9 mouse cellular contexts compared by ENCODE assay signal in the genomic region with DNA sequence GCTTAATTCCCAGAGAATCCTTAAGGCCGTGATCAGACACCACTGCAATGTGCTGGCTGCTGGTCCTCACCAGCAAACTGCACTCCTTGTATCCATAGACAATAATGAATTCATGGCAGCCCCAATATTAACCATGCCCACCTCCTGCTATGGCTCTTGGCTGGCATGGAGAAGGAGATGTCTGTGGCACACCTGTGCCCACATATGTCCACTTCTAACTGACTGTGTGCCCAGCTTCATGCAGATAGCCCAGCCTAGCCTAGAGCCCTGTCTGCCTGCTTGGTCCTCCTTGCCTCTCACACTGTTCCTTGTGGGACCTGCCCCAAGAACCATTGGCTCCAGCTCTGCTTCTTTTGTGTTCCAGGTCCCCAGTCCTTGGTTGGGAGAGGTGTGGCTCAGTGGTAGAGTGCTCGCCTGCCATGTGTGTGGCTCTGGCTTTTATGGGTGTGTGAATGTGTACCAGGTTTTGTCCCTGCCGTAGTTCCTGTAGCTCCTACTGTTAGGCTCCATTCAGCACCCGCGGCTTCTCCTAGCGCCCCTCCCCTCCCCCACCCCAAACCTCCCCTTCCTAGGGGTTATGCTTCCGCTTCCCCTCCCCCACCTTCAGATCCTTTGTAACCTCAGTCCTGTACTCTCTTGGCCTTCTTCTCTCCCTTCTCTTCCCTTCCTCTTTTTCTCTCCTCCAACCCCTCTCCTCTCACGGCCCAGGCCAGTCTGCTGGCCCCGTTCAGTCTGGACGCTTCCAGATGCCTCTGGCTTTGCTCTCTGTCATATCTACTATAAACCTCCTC. TPM values are rescaled to one million over a fixed set of nuclear protein-coding genes. Genes with fewer than 3 reads are reported as not detected.
DNase-seq lines count a peak whose midpoint lies in the region; ATAC-seq and TF ChIP-seq lines count a peak whose summit lies in the region.
"Had no signal": no experiment of that assay in that cellular context is flagged by ENCODE, and none has a peak within 500 bp of the region (broad histone marks: within the 10 kb centered on the region; RNA-seq: fewer than 3 reads in every experiment).

No protein-coding gene starts in this region.

- no peaks in the 10 kb centered on the region for H3K27me3 ChIP-seq in kidney, postnatal 0 days (ENCODE audit: insufficient read depth, low read length)

- ATAC-seq in kidney, postnatal 0 days (replicated peaks; ENCODE audit: low FRiP score, low read depth), result no peak
- ATAC-seq: midbrain, embryonic 16.5 days had no signal

- peak overlapping the region; percentile 72; the same call in 1 of the 2 replicates for H3K27ac ChIP-seq in kidney, postnatal 0 days
- peak overlapping the region; percentile 77 for H3K27ac ChIP-seq in bone marrow, adult 2 months (ENCODE audit: control insufficient read depth, insufficient read depth, low read depth, low read length, poor library complexity)
- H3K27ac ChIP-seq in embryonic fibroblast, embryonic 13.5 days (ENCODE audit: insufficient read depth, low read length), result peak overlapping the region; percentile 96

- H3K36me3 ChIP-seq in kidney, postnatal 0 days (ENCODE audit: insufficient read depth, low read length), result no peaks in the 10 kb centered on the region

- no peak for DNase-seq in kidney, postnatal 0 days (ENCODE audit: low spot score)
- DNase-seq in kidney, postnatal 10 days, result no peak
- peak; percentile 49 for DNase-seq in naive thymus-derived CD4-positive, alpha-beta T cell, adult 2 months (ENCODE audit: low read depth)
- DNase-seq in frontal cortex, postnatal 25 days (ENCODE audit: low spot score in 2 of 2), result no peak
- DNase-seq in frontal cortex, postnatal 10 days (ENCODE audit: low spot score in 2 of 2), result no peak
- DNase-seq in layer of hippocampus, adult 8-10 months (ENCODE audit: low spot score in 2 of 2), result no peak

- WGBS in kidney, postnatal 0 days, result 46% methylated on average over 10 of the region's 10 CpGs
- 15% methylated on average over 10 of the region's 10 CpGs for WGBS in bone marrow, adult 2 months

- no peak for TF ChIP-seq CTCF in kidney, postnatal 0 days (IDR thresholded peaks at IDR 0.05; ENCODE audit: low read depth)
- TF ChIP-seq CTCF in bone marrow, adult 2 months (IDR thresholded peaks at IDR 0.05; ENCODE audit: control insufficient read depth, insufficient read depth, low read length), result no peak
- no peak for TF ChIP-seq CTCF in embryonic fibroblast, embryonic 13.5 days (IDR thresholded peaks at IDR 0.05; ENCODE audit: borderline replicate concordance, insufficient read depth, low read length)

- H3K9ac ChIP-seq in kidney, postnatal 0 days (ENCODE audit: low read depth, low read length), result no peak overlapping the region

- no peak overlapping the region for H3K4me3 ChIP-seq in kidney, postnatal 0 days (replicated peaks; ENCODE audit: low read depth, low read length)
- H3K4me3 ChIP-seq in bone marrow, adult 2 months (replicated peaks; ENCODE audit: control insufficient read depth, low read depth, low read length), result no peak overlapping the region
- H3K4me3 ChIP-seq in embryonic fibroblast, embryonic 13.5 days (ENCODE audit: insufficient read depth, low read length), result no peak overlapping the region

- H3K4me1 ChIP-seq in kidney, postnatal 0 days (replicated peaks; ENCODE audit: insufficient read depth, low read length), result no peaks in the 10 kb centered on the region; the same call in 1 of the 2 replicates
- H3K4me1 ChIP-seq in bone marrow, adult 2 months (ENCODE audit: control insufficient read depth, insufficient read depth, low read length), result peaks cover 15% of the 10 kb centered on the region
- peaks cover 19% of the 10 kb centered on the region for H3K4me1 ChIP-seq in embryonic fibroblast, embryonic 13.5 days (ENCODE audit: control insufficient read depth, insufficient read depth, low read length)

- H3K4me2 ChIP-seq in kidney, postnatal 0 days (ENCODE audit: low read length), result no peak overlapping the region

- TF ChIP-seq POLR2A in bone marrow, adult 2 months (IDR thresholded peaks at IDR 0.05; ENCODE audit: borderline replicate concordance, control insufficient read depth, low read depth, low read length), result no peak
- no peak for TF ChIP-seq POLR2A in embryonic fibroblast, embryonic 13.5 days (IDR thresholded peaks at IDR 0.05; ENCODE audit: low read depth, low read length)

- H3K9me3 ChIP-seq in kidney, postnatal 0 days (replicated peaks; ENCODE audit: low read length), result no peaks in the 10 kb centered on the region

RNA-seq across cellular contexts. Expression of a gene that starts 6.3 kb away (rescaled TPM):
- 12.5 and 14.9 TPM in 2 replicates for polyA plus RNA-seq in kidney, postnatal 0 days (2015; fragmentation: Nextera tagmentation; extraction: Ambion mirVana)
- 21.6 and 49.3 TPM in 2 replicates for polyA plus RNA-seq in bone marrow, adult 2 months (2011; ENCODE audit: insufficient read depth, insufficient read length, low replicate concordance, missing spikeins)
- polyA plus RNA-seq in embryonic fibroblast, embryonic 13.5 days (2011; ENCODE audit: insufficient read length, low read depth, missing spikeins), result 146 and 158 TPM in 2 replicates
- 1 to 10 TPM; 4.6 to 7.0 (median 4.9) TPM for total RNA-seq in layer of hippocampus, adult 8-10 months (2022)

RNA-seq across cellular contexts. Expression of a gene that starts 10.4 kb away (rescaled TPM):
- 21.2 and 24.7 TPM in 2 replicates for polyA plus RNA-seq in kidney, postnatal 0 days (2015; fragmentation: Nextera tagmentation; extraction: Ambion mirVana)
- 62.8 and 68.5 TPM in 2 replicates for polyA plus RNA-seq in bone marrow, adult 2 months (2011; ENCODE audit: insufficient read depth, insufficient read length, low replicate concordance, missing spikeins)
- polyA plus RNA-seq in embryonic fibroblast, embryonic 13.5 days (2011; ENCODE audit: insufficient read length, low read depth, missing spikeins), result 11.8 and 15.9 TPM in 2 replicates
- total RNA-seq in layer of hippocampus, adult 8-10 months (2022), result 1 to 10 TPM; 1.4 to 2.4 (median 1.7) TPM

RNA-seq across cellular contexts. Expression of a gene that starts 19.3 kb away (rescaled TPM):
- 354 and 392 TPM in 2 replicates for polyA plus RNA-seq in kidney, postnatal 0 days (2015; fragmentation: Nextera tagmentation; extraction: Ambion mirVana)
- 41.8 and 95.4 TPM in 2 replicates for polyA plus RNA-seq in bone marrow, adult 2 months (2011; ENCODE audit: insufficient read depth, insufficient read length, low replicate concordance, missing spikeins)
- polyA plus RNA-seq in embryonic fibroblast, embryonic 13.5 days (2011; ENCODE audit: insufficient read length, low read depth, missing spikeins), result 140 and 214 TPM in 2 replicates
- 10 to 100 TPM; 56.8 to 69.3 (median 60.2) TPM for total RNA-seq in layer of hippocampus, adult 8-10 months (2022)

RNA-seq across cellular contexts. Expression of a gene that starts 53.8 kb away (rescaled TPM):
- 19.4 and 23.3 TPM in 2 replicates for polyA plus RNA-seq in kidney, postnatal 0 days (2015; fragmentation: Nextera tagmentation; extraction: Ambion mirVana)
- 18.7 and 40.6 TPM in 2 replicates for polyA plus RNA-seq in bone marrow, adult 2 months (2011; ENCODE audit: insufficient read depth, insufficient read length, low replicate concordance, missing spikeins)
- 12.1 and 15.4 TPM in 2 replicates for polyA plus RNA-seq in embryonic fibroblast, embryonic 13.5 days (2011; ENCODE audit: insufficient read length, low read depth, missing spikeins)
- 10 to 100 TPM in 2 of 4 experiments, 1 to 10 TPM in 2; 8.0 to 16.5 (median 11.9) TPM for total RNA-seq in layer of hippocampus, adult 8-10 months (2022)

RNA-seq across cellular contexts. Expression of a gene that starts 54.0 kb away (rescaled TPM):
- 64.5 and 73.3 TPM in 2 replicates for polyA plus RNA-seq in kidney, postnatal 0 days (2015; fragmentation: Nextera tagmentation; extraction: Ambion mirVana)
- 14.0 and 36.5 TPM in 2 replicates for polyA plus RNA-seq in bone marrow, adult 2 months (2011; ENCODE audit: insufficient read depth, insufficient read length, low replicate concordance, missing spikeins)
- 44.2 and 45.8 TPM in 2 replicates for polyA plus RNA-seq in embryonic fibroblast, embryonic 13.5 days (2011; ENCODE audit: insufficient read length, low read depth, missing spikeins)
- total RNA-seq in layer of hippocampus, adult 8-10 months (2022), result 10 to 100 TPM; 72.6 to 90.6 (median 75.3) TPM
